Mouse (Mus musculus): ENCODE data around the gene Ifit1bl1. TPM values are rescaled to one million over a fixed set of nuclear protein-coding genes. Genes with fewer than 3 reads are reported as not detected.
"Not testable (repeated sequence)": the region's sequence is repeated elsewhere in the genome, so short reads cannot be mapped to it uniquely, and the experiment has no call there.

Gene Ifit1bl1
- polyA plus RNA-seq, 1 experiment = 8.4 TPM

DNA sequence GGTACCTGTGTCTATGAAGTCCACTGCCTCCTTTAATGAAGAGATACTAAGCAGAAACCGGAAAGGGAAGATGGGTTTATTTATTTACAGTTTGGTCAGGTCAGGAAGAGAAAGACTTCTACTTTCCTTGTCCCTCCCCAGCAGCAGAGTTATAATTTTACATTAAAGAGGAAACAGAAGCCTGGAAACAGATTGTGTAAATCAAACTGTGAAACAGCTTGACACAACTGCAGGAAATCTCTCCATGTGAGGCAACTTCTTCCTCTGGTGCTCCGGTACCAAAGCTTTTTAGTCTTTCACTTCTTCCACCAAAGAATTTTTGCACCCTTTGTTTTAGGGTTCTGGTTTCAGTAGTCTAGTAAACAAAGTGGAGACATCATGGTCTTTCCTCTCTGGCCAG, 31.7 kb upstream of the Ifit1bl1 start:
- 68% methylated on average over 2 of the region's 2 CpGs for WGBS
- Histone ChIP-seq H3K4me3 (ENCODE audit: low read depth, low read length) (no peak overlapping the region), H3K27ac (ENCODE audit: insufficient read depth, low read depth, low read length) (no peak overlapping the region), H3K4me1 (ENCODE audit: control insufficient read depth, insufficient read depth, insufficient read length, low read length) (no peaks in the 10 kb centered on the region), H3K36me3 (ENCODE audit: control insufficient read depth, insufficient read depth, low read length) (no peaks in the 10 kb centered on the region), H3K27me3 (ENCODE audit: control insufficient read depth, insufficient read depth, low read length) (no peaks in the 10 kb centered on the region)
- TF ChIP-seq POLR2A (IDR thresholded peaks at IDR 0.05; ENCODE audit: low read depth, low read length) (no peak), CTCF (IDR thresholded peaks at IDR 0.05; ENCODE audit: extremely low read depth, insufficient read length, insufficient replicate concordance, low read depth, low read length) (no peak)

DNA sequence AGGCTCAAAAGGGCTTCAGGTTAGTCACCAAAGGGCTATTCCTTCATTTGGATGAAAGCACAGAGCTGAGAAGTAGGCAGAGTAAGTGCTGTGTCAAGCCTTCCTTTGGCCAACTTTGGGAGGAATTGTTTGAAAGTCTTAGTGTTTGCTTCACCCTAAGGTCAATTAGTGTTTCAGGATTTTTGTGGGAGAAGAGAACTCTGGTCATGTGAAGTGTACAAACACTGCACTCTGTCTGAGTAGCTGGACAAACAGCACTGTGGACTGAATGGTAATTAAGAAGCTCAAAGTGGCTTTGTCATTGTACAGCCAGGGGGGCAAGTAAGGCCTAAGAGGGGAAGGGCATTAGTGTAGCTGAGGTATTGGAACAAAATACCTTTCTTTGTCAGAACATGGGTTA, 29.7 kb upstream of the Ifit1bl1 start:
- Histone ChIP-seq H3K27me3 (ENCODE audit: control insufficient read depth, insufficient read depth, low read length) (no peaks in the 10 kb centered on the region), H3K4me1 (ENCODE audit: control insufficient read depth, insufficient read depth, insufficient read length, low read length) (no peaks in the 10 kb centered on the region; the same call in 1 of the 2 replicates), H3K36me3 (ENCODE audit: control insufficient read depth, insufficient read depth, low read length) (no peaks in the 10 kb centered on the region; the same call in 1 of the 2 replicates), H3K4me3 (ENCODE audit: low read depth, low read length) (no peak overlapping the region), H3K27ac (ENCODE audit: insufficient read depth, low read depth, low read length) (no peak overlapping the region)
- TF ChIP-seq CTCF (IDR thresholded peaks at IDR 0.05; ENCODE audit: extremely low read depth, insufficient read length, insufficient replicate concordance, low read depth, low read length) (no peak), POLR2A (IDR thresholded peaks at IDR 0.05; ENCODE audit: low read depth, low read length) (no peak)

GRCm38 (mm10) chr19:34627496-34627895, 25.7 kb upstream of the Ifit1bl1 start:
- no peaks in the 10 kb centered on the region for H3K27me3 ChIP-seq (ENCODE audit: control insufficient read depth, insufficient read depth, low read length)
- H3K27ac ChIP-seq (ENCODE audit: insufficient read depth, low read depth, low read length) = no peak overlapping the region
- H3K4me3 ChIP-seq (ENCODE audit: low read depth, low read length) = no peak overlapping the region
- peaks cover 10% of the 10 kb centered on the region; the same call in 1 of the 2 replicates for H3K4me1 ChIP-seq (ENCODE audit: control insufficient read depth, insufficient read depth, insufficient read length, low read length)
- peaks cover 4% of the 10 kb centered on the region for H3K36me3 ChIP-seq (ENCODE audit: control insufficient read depth, insufficient read depth, low read length)
- WGBS = 26% methylated on average over 2 of the region's 2 CpGs
- no peak for TF ChIP-seq CTCF (IDR thresholded peaks at IDR 0.05; ENCODE audit: extremely low read depth, insufficient read length, insufficient replicate concordance, low read depth, low read length)
- no peak for TF ChIP-seq POLR2A (IDR thresholded peaks at IDR 0.05; ENCODE audit: low read depth, low read length)

DNA sequence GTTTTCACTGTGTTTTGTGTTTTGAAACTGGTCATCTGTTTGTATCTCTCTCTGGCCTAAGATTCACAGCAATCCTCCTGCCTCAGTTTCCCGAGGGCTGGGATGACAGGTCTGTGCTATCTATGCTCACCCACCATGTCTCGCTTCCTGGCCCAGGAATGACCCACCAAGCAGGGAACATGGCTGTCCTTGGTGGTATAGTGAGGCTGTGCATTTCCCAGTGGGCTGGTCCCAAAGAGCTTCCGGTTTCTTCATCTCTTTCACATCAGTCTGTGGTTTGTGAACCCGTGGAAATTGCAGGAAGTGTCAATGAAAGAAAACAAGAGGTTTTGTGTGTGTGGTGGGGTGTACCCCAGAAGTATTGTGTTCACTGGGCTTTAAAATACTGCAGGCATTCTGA, 22.9 kb upstream of the Ifit1bl1 start:
- WGBS = 87% methylated on average over 4 of the region's 4 CpGs
- peaks cover 10% of the 10 kb centered on the region; the same call in 1 of the 2 replicates for H3K4me1 ChIP-seq (ENCODE audit: control insufficient read depth, insufficient read depth, insufficient read length, low read length)
- TF ChIP-seq CTCF (IDR thresholded peaks at IDR 0.05; ENCODE audit: extremely low read depth, insufficient read length, insufficient replicate concordance, low read depth, low read length) = no peak
- TF ChIP-seq POLR2A (IDR thresholded peaks at IDR 0.05; ENCODE audit: low read depth, low read length) = no peak
- H3K27me3 ChIP-seq (ENCODE audit: control insufficient read depth, insufficient read depth, low read length) = no peaks in the 10 kb centered on the region
- H3K4me3 ChIP-seq (ENCODE audit: low read depth, low read length) = no peak overlapping the region
- no peak overlapping the region for H3K27ac ChIP-seq (ENCODE audit: insufficient read depth, low read depth, low read length)
- peaks cover 7% of the 10 kb centered on the region for H3K36me3 ChIP-seq (ENCODE audit: control insufficient read depth, insufficient read depth, low read length)

- Histone ChIP-seq H3K27ac (ENCODE audit: insufficient read depth, low read depth, low read length) (no peak overlapping the region), H3K36me3 (ENCODE audit: control insufficient read depth, insufficient read depth, low read length) (peaks cover 9% of the 10 kb centered on the region), H3K27me3 (ENCODE audit: control insufficient read depth, insufficient read depth, low read length) (no peaks in the 10 kb centered on the region), H3K4me3 (ENCODE audit: low read depth, low read length) (no peak overlapping the region), H3K4me1 (ENCODE audit: control insufficient read depth, insufficient read depth, insufficient read length, low read length) (peaks cover 10% of the 10 kb centered on the region; the same call in 1 of the 2 replicates)
- no peak for TF ChIP-seq POLR2A (IDR thresholded peaks at IDR 0.05; ENCODE audit: low read depth, low read length)
- TF ChIP-seq CTCF (IDR thresholded peaks at IDR 0.05; ENCODE audit: extremely low read depth, insufficient read length, insufficient replicate concordance, low read depth, low read length) = no peak
- WGBS = 95% methylated on average over 6 of the region's 6 CpGs
Measured at GRCm38 (mm10) chr19:34623781-34624180, 22.0 kb upstream of the Ifit1bl1 start.

DNA sequence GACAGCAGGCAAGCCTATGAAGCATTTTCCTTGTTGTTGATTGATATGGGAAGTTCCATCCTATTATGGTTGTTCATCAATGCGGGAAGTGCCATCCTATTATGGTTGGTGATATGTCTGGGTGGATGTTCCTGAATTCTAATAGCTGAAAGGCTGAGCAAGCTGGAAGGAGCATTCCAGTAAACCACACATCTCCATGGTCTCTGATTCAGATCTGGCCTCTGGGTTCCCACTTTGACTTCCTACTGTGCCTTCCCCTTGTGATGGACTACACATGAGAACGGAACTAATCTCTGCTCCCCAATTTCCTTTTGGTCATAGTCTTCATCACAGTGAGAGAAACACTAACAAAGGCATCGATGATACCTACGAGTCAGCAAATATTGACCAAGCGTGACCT, 19.1 kb upstream of the Ifit1bl1 start:
- peaks cover 9% of the 10 kb centered on the region for H3K36me3 ChIP-seq (ENCODE audit: control insufficient read depth, insufficient read depth, low read length)
- TF ChIP-seq CTCF (IDR thresholded peaks at IDR 0.05; ENCODE audit: extremely low read depth, insufficient read length, insufficient replicate concordance, low read depth, low read length) = no peak
- TF ChIP-seq POLR2A (IDR thresholded peaks at IDR 0.05; ENCODE audit: low read depth, low read length) = no peak
- no peaks in the 10 kb centered on the region for H3K27me3 ChIP-seq (ENCODE audit: control insufficient read depth, insufficient read depth, low read length)
- no peak overlapping the region for H3K27ac ChIP-seq (ENCODE audit: insufficient read depth, low read depth, low read length)
- H3K4me1 ChIP-seq (ENCODE audit: control insufficient read depth, insufficient read depth, insufficient read length, low read length) = peaks cover 10% of the 10 kb centered on the region; the same call in 1 of the 2 replicates
- 81% methylated on average over 5 of the region's 5 CpGs for WGBS
- H3K4me3 ChIP-seq (ENCODE audit: low read depth, low read length) = no peak overlapping the region

- WGBS = 86% methylated on average over 7 of the region's 11 CpGs
- H3K4me1 ChIP-seq (ENCODE audit: control insufficient read depth, insufficient read depth, insufficient read length, low read length); H3K36me3 ChIP-seq (ENCODE audit: control insufficient read depth, insufficient read depth, low read length); H3K27ac ChIP-seq (ENCODE audit: insufficient read depth, low read depth, low read length); H3K4me3 ChIP-seq (ENCODE audit: low read depth, low read length); H3K27me3 ChIP-seq (ENCODE audit: control insufficient read depth, insufficient read depth, low read length): not testable (repeated sequence)
Measured at GRCm38 (mm10) chr19:34612243-34613001, 10.7 kb upstream of the Ifit1bl1 start.

DNA sequence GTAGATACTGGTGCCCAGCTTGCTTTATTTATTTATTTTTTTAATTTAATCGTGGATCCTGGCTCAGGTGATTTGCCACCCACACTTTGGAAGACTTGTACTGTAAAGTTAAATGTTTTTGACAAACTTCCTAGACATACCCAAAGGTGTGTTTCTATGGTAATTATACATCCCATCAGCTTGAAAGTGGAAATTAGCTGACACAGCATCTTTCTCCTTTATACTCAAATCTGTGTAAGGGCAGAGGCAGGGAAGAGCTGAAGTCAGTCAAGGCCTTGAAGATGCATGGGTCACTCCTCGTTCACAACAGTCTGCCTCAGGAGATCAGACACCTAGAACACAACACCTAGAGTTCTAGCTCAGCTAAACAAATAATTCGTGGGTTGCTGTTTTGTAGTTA, 8.4 kb upstream of the Ifit1bl1 start:
- not testable (repeated sequence) for H3K27ac ChIP-seq (ENCODE audit: insufficient read depth, low read depth, low read length); H3K27me3 ChIP-seq (ENCODE audit: control insufficient read depth, insufficient read depth, low read length); H3K4me3 ChIP-seq (ENCODE audit: low read depth, low read length); H3K4me1 ChIP-seq (ENCODE audit: control insufficient read depth, insufficient read depth, insufficient read length, low read length); H3K36me3 ChIP-seq (ENCODE audit: control insufficient read depth, insufficient read depth, low read length)
- 78% methylated on average over 3 of the region's 3 CpGs for WGBS

DNA sequence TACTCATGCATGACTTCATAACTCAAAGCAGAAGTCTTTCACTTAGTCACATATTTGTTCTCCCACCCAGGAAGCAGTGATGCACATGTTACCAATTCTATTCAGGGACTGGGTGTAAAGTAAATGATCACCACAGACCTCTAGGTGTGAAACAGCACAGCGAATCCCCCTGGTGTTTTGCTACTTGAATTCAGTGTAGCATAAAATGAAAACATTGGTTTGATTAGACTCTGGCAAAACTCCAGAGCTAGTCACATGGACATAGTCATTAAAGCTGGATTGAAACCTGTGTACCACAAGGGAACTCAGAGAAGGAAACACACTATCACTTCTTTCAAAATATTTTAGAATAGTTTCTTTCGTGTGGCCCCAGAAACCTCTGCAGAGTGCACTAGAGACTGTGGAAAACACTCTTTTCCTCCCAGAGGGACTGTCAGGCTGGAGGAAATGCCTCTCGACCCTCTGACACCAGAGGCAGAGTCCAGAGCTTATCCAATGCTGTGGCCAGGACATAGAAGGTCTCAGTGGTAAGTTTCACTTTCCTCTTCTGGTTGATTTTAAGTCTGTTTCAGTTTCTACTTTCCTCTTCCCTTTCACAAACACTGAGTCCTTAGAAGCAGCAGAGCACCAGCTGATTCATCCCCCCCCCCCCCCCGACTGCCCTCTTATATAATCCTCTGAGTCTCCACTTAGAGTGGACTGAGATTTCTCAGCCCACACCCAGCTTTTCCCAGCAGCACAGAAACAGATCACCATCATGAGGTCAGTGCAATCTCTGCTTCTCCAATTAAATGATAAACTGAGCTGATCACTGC, 5.7 kb upstream of the Ifit1bl1 start, which contains the start of gene Ifit3b:
TSS of gene Ifit3b (plus strand) at position 734 of the 815 bp plus-strand sequence.
- 11% methylated on average over 4 of the region's 4 CpGs for WGBS
- not testable (repeated sequence) for H3K4me1 ChIP-seq (ENCODE audit: control insufficient read depth, insufficient read depth, insufficient read length, low read length); H3K27me3 ChIP-seq (ENCODE audit: control insufficient read depth, insufficient read depth, low read length); H3K36me3 ChIP-seq (ENCODE audit: control insufficient read depth, insufficient read depth, low read length); H3K4me3 ChIP-seq (ENCODE audit: low read depth, low read length)
- peak within 1 kb of the TSS; percentile 94 for H3K27ac ChIP-seq (ENCODE audit: insufficient read depth, low read depth, low read length)

Measured in small intestine, adult 2 months (tissue).